Mouse (Mus musculus): Measurements from ENCODE around the gene Tmem132d.
"Not testable (repeated sequence)": the region's sequence is repeated elsewhere in the genome, so short reads cannot be mapped to it uniquely, and the experiment has no call there.

GRCm38 (mm10) chr5:127980003-127980358 lies 452.9 kb downstream of the Tmem132d start:
- not testable (repeated sequence) for TF ChIP-seq GATA1 (IDR thresholded peaks at IDR 0.05; ENCODE audit: borderline replicate concordance, low read length); FLI1 (IDR thresholded peaks at IDR 0.05; ENCODE audit: low read length)

All from megakaryocyte, embryonic 14.5 days (primary cell).